Mouse (Mus musculus): ENCODE data around the gene Rgs12.

- TF ChIP-seq POLR2A (IDR thresholded peaks at IDR 0.05; ENCODE audit: low read depth, low read length) = no peak
- TF ChIP-seq CTCF (IDR thresholded peaks at IDR 0.05; ENCODE audit: extremely low read depth, insufficient read length, insufficient replicate concordance, low read depth, low read length) = no peak
Observed at GRCm38 (mm10) chr5:34960021-34960420, 10.8 kb downstream of the Rgs12 start.
